Mouse (Mus musculus) neural tube, embryonic 12.5 days (tissue): ENCODE measurements at regions not wholly inside any gene's neighbourhood (a gene's known extent, or its start where the extent isn't known, plus 50 kb on each side); places are given as distances from the start of the nearest gene placed in this dataset.

Experiments used
- ATAC-seq: fragments of 200-750 bp; cut with Nextera tagmentation; 2 replicates; pipeline ENCODE4 v1.8.0; 2017; ENCODE audit warnings: low read depth, mild to moderate bottlenecking, moderate TSS enrichment, moderate library complexity; ENCODE audit not compliant: low FRiP score
- H3K27ac ChIP-seq: fragments of 300-500 bp; sonication (generic); 2 replicates; pipeline ENCODE4 v1.5.1; 2016
- H3K27me3 ChIP-seq: fragments of 300-500 bp; sonication (generic); replicated peaks from 2 replicates; pipeline ENCODE4 v1.6.1; 2016; ENCODE audit warnings: mild to moderate bottlenecking
- H3K36me3 ChIP-seq: fragments of 300-500 bp; sonication (generic); 2 replicates; pipeline ENCODE4 v1.6.1; 2016; ENCODE audit warnings: mild to moderate bottlenecking
- H3K4me1 ChIP-seq: fragments of 300-500 bp; sonication (generic); 2 replicates; pipeline ENCODE4 v1.6.1; 2016
- H3K4me2 ChIP-seq: fragments of 300-500 bp; sonication (generic); replicated peaks from 2 replicates; pipeline ENCODE4 v1.6.1; 2016; ENCODE audit warnings: mild to moderate bottlenecking
- H3K4me3 ChIP-seq: fragments of 300-500 bp; sonication (generic); 2 replicates; pipeline ENCODE4 v1.5.1; 2016
- H3K9ac ChIP-seq: fragments of 300-500 bp; sonication (generic); 2 replicates; pipeline ENCODE4 v1.6.1; 2016; ENCODE audit warnings: mild to moderate bottlenecking
- H3K9me3 ChIP-seq: fragments of 300-500 bp; sonication (generic); 2 replicates; pipeline ENCODE4 v1.6.1; 2016; ENCODE audit warnings: mild to moderate bottlenecking
- WGBS: fragments of 180-500 bp; shearing (Covaris S2); methylation state at CpG from one replicate; pipeline ENCODE4 v1.1.7; 2016; 5-methylcytosine and 5-hydroxymethylcytosine counted together

DNA sequence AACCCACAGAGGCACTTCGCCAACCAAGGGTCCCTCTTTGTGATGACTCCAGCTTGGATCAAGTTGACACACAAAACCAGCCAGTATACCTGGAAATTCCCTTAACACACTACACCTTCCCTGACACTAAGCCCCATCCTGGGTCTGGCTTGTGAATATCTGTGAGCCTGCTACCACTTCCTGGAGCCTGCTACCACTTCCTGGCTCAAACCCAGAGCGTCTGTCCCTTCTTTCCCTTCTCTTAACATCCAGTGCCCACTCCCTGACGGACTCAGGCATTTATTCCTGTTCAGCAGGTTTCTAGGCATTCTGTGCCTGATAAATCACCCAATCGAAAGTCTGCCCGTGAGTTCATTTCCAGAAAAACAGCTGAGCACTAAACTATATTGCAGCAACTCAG, 81.8 kb upstream of the Cop1 start:
- H3K36me3 ChIP-seq = no peaks in the 10 kb centered on the region
- no peaks in the 10 kb centered on the region for H3K9me3 ChIP-seq
- no peak overlapping the region for H3K9ac ChIP-seq
- H3K4me3 ChIP-seq = no peak overlapping the region
- H3K4me2 ChIP-seq = no peak overlapping the region
- no peaks in the 10 kb centered on the region for H3K27me3 ChIP-seq
- no peak overlapping the region for H3K27ac ChIP-seq
- H3K4me1 ChIP-seq = no peaks in the 10 kb centered on the region
- no peak for ATAC-seq
- WGBS = 80% methylated on average over 5 of the region's 5 CpGs

GRCm38 (mm10) chr1:159156428-159156827, 75.7 kb upstream of the Cop1 start:
- ATAC-seq = no peak
- WGBS = 63% methylated on average over 3 of the region's 3 CpGs
- Histone ChIP-seq H3K4me1 (no peaks in the 10 kb centered on the region), H3K4me3 (no peak overlapping the region), H3K9ac (no peak overlapping the region), H3K27me3 (no peaks in the 10 kb centered on the region), H3K27ac (no peak overlapping the region), H3K9me3 (no peaks in the 10 kb centered on the region), H3K36me3 (no peaks in the 10 kb centered on the region), H3K4me2 (no peak overlapping the region)

GRCm38 (mm10) chr1:159160035-159160960, 71.8 kb upstream of the Cop1 start:
- Histone ChIP-seq H3K4me1 (no peaks in the 10 kb centered on the region), H3K9ac (no peak overlapping the region), H3K4me3 (no peak overlapping the region), H3K9me3 (no peaks in the 10 kb centered on the region), H3K4me2 (no peak overlapping the region), H3K27me3 (no peaks in the 10 kb centered on the region), H3K36me3 (no peaks in the 10 kb centered on the region), H3K27ac (no peak overlapping the region)
- WGBS = 86% methylated on average over 8 of the region's 8 CpGs
- ATAC-seq = no peak

DNA sequence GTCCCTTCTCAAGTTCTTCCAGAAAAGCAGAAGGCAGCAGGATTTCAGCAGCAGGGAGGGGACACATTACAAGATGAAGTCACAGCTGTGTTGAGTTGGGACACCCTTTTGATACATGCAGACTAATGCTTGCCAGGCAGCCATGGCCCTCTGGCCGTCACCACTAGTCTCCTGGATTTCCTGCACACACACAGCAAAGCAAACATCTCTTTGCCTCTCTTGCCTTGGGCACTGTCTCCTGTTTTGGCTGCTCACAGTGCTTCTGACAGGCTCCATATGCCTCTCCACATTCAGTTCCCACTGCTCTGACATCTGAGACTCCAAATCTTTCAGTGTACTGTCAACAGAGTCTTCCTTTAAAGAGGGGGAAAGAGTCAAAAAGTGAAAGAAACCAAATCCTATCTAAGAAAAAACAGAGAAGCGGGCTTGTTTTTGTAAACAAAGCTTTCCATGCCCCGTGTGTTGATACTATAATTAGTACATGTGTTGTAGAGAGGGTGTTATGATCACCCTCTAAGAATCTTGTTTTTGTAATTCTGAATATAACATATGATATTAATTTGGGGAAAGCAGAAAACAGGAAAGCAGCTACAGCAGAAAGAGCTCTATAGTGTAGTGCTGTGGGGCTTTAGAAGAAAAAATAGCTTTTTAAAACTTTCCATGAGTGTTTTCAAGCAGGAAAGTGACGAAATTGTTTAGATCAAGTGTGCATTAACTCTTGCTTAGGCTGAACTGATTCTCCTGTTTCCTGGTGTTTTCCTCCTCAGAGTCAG, 68.8 kb upstream of the Cop1 start:
- Histone ChIP-seq H3K4me1 (no peaks in the 10 kb centered on the region), H3K27ac (no peak overlapping the region), H3K36me3 (no peaks in the 10 kb centered on the region), H3K9me3 (no peaks in the 10 kb centered on the region), H3K9ac (no peak overlapping the region), H3K4me3 (no peak overlapping the region), H3K4me2 (no peak overlapping the region), H3K27me3 (no peaks in the 10 kb centered on the region)
- no peak for ATAC-seq
- 68% methylated on average over 4 of the region's 4 CpGs for WGBS

DNA sequence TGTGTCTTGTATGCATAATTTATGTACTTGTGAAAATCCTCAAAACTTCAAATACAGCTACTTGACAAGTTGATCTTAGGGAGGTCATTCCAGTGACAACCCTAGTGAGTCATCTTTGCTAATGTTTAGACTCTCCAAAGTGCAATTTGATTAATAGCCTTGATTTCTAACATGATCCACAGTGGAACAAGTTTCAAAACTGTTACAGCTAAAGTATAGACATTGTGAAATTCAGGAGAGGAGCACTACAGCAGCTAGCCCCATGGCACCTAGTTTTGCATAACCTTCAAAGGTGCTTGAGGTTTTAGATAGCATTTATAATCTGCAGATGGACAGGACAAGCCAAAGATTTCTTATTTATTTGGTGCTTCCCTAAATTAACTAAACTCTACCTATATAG, 50.1 kb upstream of the Cop1 start:
- Histone ChIP-seq H3K36me3 (no peaks in the 10 kb centered on the region), H3K4me3 (no peak overlapping the region), H3K27me3 (no peaks in the 10 kb centered on the region), H3K9ac (no peak overlapping the region), H3K27ac (no peak overlapping the region), H3K9me3 (no peaks in the 10 kb centered on the region), H3K4me2 (no peak overlapping the region), H3K4me1 (no peaks in the 10 kb centered on the region)
- no peak for ATAC-seq
